Mouse (Mus musculus) liver, postnatal 0 days (tissue): ENCODE results near the gene Gm44596. TPM values are rescaled to one million over a fixed set of nuclear protein-coding genes. Genes with fewer than 3 reads are reported as not detected.

Source experiments
- ATAC-seq: fragments of 200-750 bp; cut with Nextera tagmentation; 2 replicates; pipeline ENCODE4 v1.8.0; 2017; ENCODE audit warnings: mild to moderate bottlenecking, moderate library complexity
- DNase-seq: peaks from one replicate; pipeline ENCODE4 v3.0.0-alpha.2; 2016
- H3K27ac ChIP-seq: fragments of 300-500 bp; sonication (generic); 2 replicates; pipeline ENCODE4 v1.5.1; 2014; ENCODE audit warnings: antibody characterized with exemption, moderate library complexity, mild to moderate bottlenecking, low read depth
- H3K27me3 ChIP-seq: fragments of 300-500 bp; sonication (generic); 2 replicates; pipeline ENCODE4 v1.6.1; 2014; ENCODE audit warnings: low read length, control low read depth, mixed read lengths; ENCODE audit not compliant: insufficient read depth
- H3K36me3 ChIP-seq: fragments of 300-500 bp; sonication (generic); replicated peaks from 2 replicates; pipeline ENCODE4 v1.6.1; 2014; ENCODE audit warnings: mild to moderate bottlenecking, control low read depth, low read length, moderate library complexity, mixed read lengths; ENCODE audit not compliant: insufficient read depth
- H3K4me1 ChIP-seq: fragments of 300-500 bp; sonication (generic); 2 replicates; pipeline ENCODE4 v1.6.1; 2014; ENCODE audit warnings: antibody characterized with exemption, mild to moderate bottlenecking, control low read depth; ENCODE audit not compliant: insufficient read depth
- H3K4me2 ChIP-seq: fragments of 300-500 bp; sonication (generic); 2 replicates; pipeline ENCODE4 v1.6.1; 2014; ENCODE audit warnings: low read depth, mild to moderate bottlenecking, low read length, moderate library complexity, mixed read lengths
- H3K4me3 ChIP-seq: fragments of 300-500 bp; sonication (generic); 2 replicates; pipeline ENCODE4 v1.5.1; 2014; ENCODE audit warnings: low read depth, low read length
- H3K9ac ChIP-seq: fragments of 300-500 bp; sonication (generic); replicated peaks from 2 replicates; pipeline ENCODE4 v1.6.1; 2014; ENCODE audit warnings: mild to moderate bottlenecking, moderate library complexity
- H3K9me3 ChIP-seq: fragments of 300-500 bp; sonication (generic); 2 replicates; pipeline ENCODE4 v1.6.1; 2016; ENCODE audit warnings: mild to moderate bottlenecking, control low read depth, low read length, mixed read lengths
- CTCF ChIP-seq: sonication (generic); IDR thresholded peaks from 2 replicates; pipeline ENCODE4 v1.5.1; 2016; ENCODE audit warnings: antibody characterized with exemption, low read depth
- EP300 ChIP-seq: IDR thresholded peaks from 2 replicates; pipeline ENCODE4 v1.6.1; 2016; ENCODE audit warnings: antibody characterized with exemption, low read depth, mild to moderate bottlenecking
- WGBS: fragments of 180-500 bp; shearing (Covaris S2); extraction: QIAGEN DNeasy Blood & Tissue Kit; methylation state at CpG from one replicate; pipeline ENCODE4 v1.1.7; 2014; ENCODE audit not compliant: insufficient replicate concordance; 5-methylcytosine and 5-hydroxymethylcytosine counted together
- polyA plus RNA-seq: library from polyadenylated mRNA; unstranded; fragments of >200 nt; fragmentation: Nextera tagmentation; extraction: Ambion mirVana; gene quantifications from 2 replicates; pipeline ENCODE4 v1.2.1, GENCODE M21; 2015

Gene Gm44596
- polyA plus RNA-seq, 1 experiment from 2014 or later = not detected

- H3K36me3 ChIP-seq = no peaks in the 10 kb centered on the region
- no peak overlapping the region for H3K4me3 ChIP-seq
- no peak for DNase-seq
- H3K9ac ChIP-seq = no peak overlapping the region
- H3K9me3 ChIP-seq = no peaks in the 10 kb centered on the region
- H3K27me3 ChIP-seq = no peaks in the 10 kb centered on the region
- TF ChIP-seq CTCF = no peak
- no peak for TF ChIP-seq EP300
- H3K4me2 ChIP-seq = no peak overlapping the region
- H3K4me1 ChIP-seq = no peaks in the 10 kb centered on the region
- H3K27ac ChIP-seq = no peak overlapping the region
- no peak for ATAC-seq
- WGBS = 77% methylated on average over 6 of the region's 6 CpGs
These were observed 28.5 kb upstream of the Gm44596 start for GRCm38 (mm10) chr6:128346782-128347181.

- 40% methylated on average over 7 of the region's 7 CpGs for WGBS
These were observed 25.6 kb upstream of the Gm44596 start for GRCm38 (mm10) chr6:128349711-128350110.

GRCm38 (mm10) chr6:128354140-128354539 lies 21.2 kb upstream of the Gm44596 start:
- Histone ChIP-seq H3K4me1 (peaks cover 12% of the 10 kb centered on the region), H3K9ac (no peak overlapping the region), H3K4me3 (no peak overlapping the region), H3K27me3 (peaks cover 2% of the 10 kb centered on the region; the same call in 1 of the 2 replicates), H3K9me3 (no peaks in the 10 kb centered on the region), H3K4me2 (no peak overlapping the region), H3K27ac (no peak overlapping the region), H3K36me3 (peaks cover 20% of the 10 kb centered on the region)
- DNase-seq = no peak
- ATAC-seq = no peak
- TF ChIP-seq EP300 = no peak
- TF ChIP-seq CTCF = no peak
- 61% methylated on average over 3 of the region's 3 CpGs for WGBS

More at GRCm38 (mm10) chr6:128349711-128350110, 25.6 kb upstream of the Gm44596 start:
- Histone ChIP-seq H3K4me2 (no peak overlapping the region), H3K27ac (peak overlapping the region; percentile 17; the same call in 1 of the 2 replicates), H3K9ac (no peak overlapping the region), H3K36me3 (no peaks in the 10 kb centered on the region), H3K9me3 (no peaks in the 10 kb centered on the region), H3K4me1 (peaks cover 2% of the 10 kb centered on the region; the same call in 1 of the 2 replicates), H3K4me3 (no peak overlapping the region), H3K27me3 (no peaks in the 10 kb centered on the region)
- ATAC-seq (no peak), DNase-seq (no peak)
- TF ChIP-seq CTCF (no peak), EP300 (no peak)

GRCm38 (mm10) chr6:128355201-128355681 lies 20.1 kb upstream of the Gm44596 start:
- under 1% methylated on average over 19 of the region's 28 CpGs for WGBS
- no peak for TF ChIP-seq EP300
- TF ChIP-seq CTCF = no peak
- Histone ChIP-seq H3K27ac (peak overlapping the region; percentile 70), H3K4me3 (peak overlapping the region; percentile 73), H3K36me3 (peaks cover 20% of the 10 kb centered on the region), H3K9ac (peak overlapping the region; percentile 65), H3K27me3 (peaks cover 2% of the 10 kb centered on the region; the same call in 1 of the 2 replicates), H3K4me1 (peaks cover 14% of the 10 kb centered on the region), H3K4me2 (peak overlapping the region; percentile 97), H3K9me3 (no peaks in the 10 kb centered on the region)
- DNase-seq = no peak
- peak; percentile 53 for ATAC-seq

GRCm38 (mm10) chr6:128355726-128356416 lies 19.4 kb upstream of the Gm44596 start, which contains the start of gene Tulp3:
Tulp3 (minus strand) TSS chr6:128355851.
- 1% methylated on average over 22 of the region's 42 CpGs for WGBS
- H3K9ac ChIP-seq = peak within 1 kb of the TSS; percentile 65
- H3K27ac ChIP-seq = peak within 1 kb of the TSS; percentile 70
- peak within 1 kb of the TSS; percentile 97 for H3K4me2 ChIP-seq
- TF ChIP-seq EP300 = no peak
- no peak for TF ChIP-seq CTCF
- DNase-seq (peak; percentile 94), ATAC-seq (peak; percentile 99)
- peaks cover 15% of the 10 kb centered on the region for H3K4me1 ChIP-seq
- H3K9me3 ChIP-seq = no peaks in the 10 kb centered on the region
- H3K4me3 ChIP-seq = peak within 1 kb of the TSS; percentile 73
- H3K36me3 ChIP-seq = peaks cover 20% of the 10 kb centered on the region
- H3K27me3 ChIP-seq = peaks cover 2% of the 10 kb centered on the region; the same call in 1 of the 2 replicates

GRCm38 (mm10) chr6:128358999-128359398 lies 16.3 kb upstream of the Gm44596 start:
- TF ChIP-seq CTCF (peak; percentile 86), EP300 (no peak)
- DNase-seq = peak; percentile 68

More at GRCm38 (mm10) chr6:128358999-128359398, 16.3 kb upstream of the Gm44596 start:
- WGBS = 28% methylated on average over 2 of the region's 2 CpGs
- no peak overlapping the region for H3K4me3 ChIP-seq
- no peak overlapping the region for H3K4me2 ChIP-seq
- H3K36me3 ChIP-seq = peaks cover 20% of the 10 kb centered on the region
- ATAC-seq = no peak
- H3K9me3 ChIP-seq = no peaks in the 10 kb centered on the region
- H3K4me1 ChIP-seq = peaks cover 27% of the 10 kb centered on the region
- H3K9ac ChIP-seq = no peak overlapping the region
- H3K27ac ChIP-seq = no peak overlapping the region
- peaks cover 2% of the 10 kb centered on the region; the same call in 1 of the 2 replicates for H3K27me3 ChIP-seq
